Mouse (Mus musculus) heart, postnatal 10 days (tissue): ENCODE results near the gene Atp5mpl. TPM values are rescaled to one million over a fixed set of nuclear protein-coding genes. Genes with fewer than 3 reads are reported as not detected.
A peak's percentile ranks its signal among the peaks of the same experiment; 100 is the strongest.

Experiments used
- DNase-seq, 2 experiments: peaks; one replicate each; pipeline ENCODE4 v3.0.0; 2021
- intact Hi-C: fragments of 180-260 bp; cut with DNase I; formaldehyde crosslinking; loops from one replicate; pipeline ENCODE4 v1.15.1; 2025
- total RNA-seq, 2 experiments: library from RNA; stranded (reverse); gene quantifications; 2 replicates each; pipeline ENCODE4 v1.2.3; 2021

Atp5mpl gene
- total RNA-seq: 1,000 to 10,000 TPM; 1,429 to 1,432 TPM

DNA sequence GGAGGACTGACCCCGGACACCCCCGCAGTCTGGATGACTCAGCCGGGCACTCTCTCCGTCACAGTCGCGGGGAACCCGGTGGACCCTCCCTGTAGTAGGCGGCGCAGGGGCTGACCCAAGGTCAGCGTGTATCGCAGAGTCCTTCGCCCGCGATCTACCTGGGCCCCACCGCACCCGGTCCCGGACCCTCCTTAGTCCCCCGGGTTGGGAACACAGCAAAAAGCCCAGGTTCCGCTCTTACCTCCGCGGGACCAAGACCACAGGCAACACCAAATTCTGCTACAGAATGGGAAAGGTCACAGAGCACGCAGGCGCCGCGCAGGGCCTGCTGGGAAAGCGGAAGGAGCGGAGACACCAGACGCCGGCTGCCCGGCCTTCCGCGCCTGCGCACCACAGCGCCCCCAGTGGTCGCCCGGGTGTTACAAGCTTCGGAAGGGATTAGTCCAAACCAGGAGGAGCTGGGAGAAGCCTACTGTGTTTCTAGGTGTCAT, at the start of gene Atp5mpl:
Gene Atp5mpl (minus strand): TSS at position 295 of the 491 bp plus-strand sequence.
- peak; percentile 97 to 99 for DNase-seq
- intact Hi-C loops: no loop called here

DNA sequence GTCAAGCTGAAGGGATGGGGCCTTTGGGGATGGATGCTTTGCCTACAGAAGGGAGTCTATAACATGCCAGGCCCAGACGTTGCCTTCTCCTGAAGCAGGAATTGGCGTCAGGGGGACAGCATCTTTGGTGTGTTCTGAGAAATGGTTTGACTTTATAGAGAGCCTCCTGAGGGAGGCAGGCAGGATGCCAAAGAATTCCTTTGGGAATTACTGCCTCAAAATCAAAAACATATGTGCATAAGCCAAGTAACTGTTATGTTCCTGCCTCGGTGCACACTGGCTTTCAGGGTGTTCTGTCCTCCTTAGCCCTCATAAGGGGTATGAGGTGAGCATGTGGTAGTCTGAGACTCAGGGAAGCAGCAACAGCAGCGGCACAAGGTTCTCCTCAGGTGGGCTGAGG, 49.6 kb upstream of the Atp5mpl start:
- DNase-seq: no peak

DNA sequence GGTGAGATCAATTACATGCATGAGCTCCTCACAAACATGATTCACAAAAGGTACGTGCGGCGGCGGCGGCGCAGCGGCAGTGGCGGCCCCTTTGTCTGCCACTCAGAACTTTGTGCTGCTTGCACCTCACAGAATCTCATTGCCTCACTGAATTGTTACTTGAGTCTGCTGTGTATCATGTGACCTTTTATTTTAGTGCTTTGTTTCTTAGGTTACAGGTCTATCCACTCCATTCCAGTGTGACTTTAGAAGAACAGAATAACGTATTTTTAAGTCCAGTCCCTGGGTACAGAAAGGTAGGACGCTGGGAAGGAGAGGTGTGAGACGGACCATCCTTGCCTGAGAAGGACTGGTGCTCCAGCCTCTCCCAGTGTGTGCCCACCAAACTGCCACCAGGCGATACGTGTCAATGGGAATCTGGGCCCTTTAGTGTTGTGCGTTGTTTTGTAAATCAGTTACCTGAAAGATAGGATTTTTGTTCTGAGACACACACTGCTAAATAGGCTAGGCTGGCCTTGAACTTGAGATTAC, 46.6 kb upstream of the Atp5mpl start:
- DNase-seq: no peak
- intact Hi-C loops: no loop called here

More for the DNA sequence above, 49.6 kb upstream of the Atp5mpl start:
- intact Hi-C loops: no loop called here

DNA sequence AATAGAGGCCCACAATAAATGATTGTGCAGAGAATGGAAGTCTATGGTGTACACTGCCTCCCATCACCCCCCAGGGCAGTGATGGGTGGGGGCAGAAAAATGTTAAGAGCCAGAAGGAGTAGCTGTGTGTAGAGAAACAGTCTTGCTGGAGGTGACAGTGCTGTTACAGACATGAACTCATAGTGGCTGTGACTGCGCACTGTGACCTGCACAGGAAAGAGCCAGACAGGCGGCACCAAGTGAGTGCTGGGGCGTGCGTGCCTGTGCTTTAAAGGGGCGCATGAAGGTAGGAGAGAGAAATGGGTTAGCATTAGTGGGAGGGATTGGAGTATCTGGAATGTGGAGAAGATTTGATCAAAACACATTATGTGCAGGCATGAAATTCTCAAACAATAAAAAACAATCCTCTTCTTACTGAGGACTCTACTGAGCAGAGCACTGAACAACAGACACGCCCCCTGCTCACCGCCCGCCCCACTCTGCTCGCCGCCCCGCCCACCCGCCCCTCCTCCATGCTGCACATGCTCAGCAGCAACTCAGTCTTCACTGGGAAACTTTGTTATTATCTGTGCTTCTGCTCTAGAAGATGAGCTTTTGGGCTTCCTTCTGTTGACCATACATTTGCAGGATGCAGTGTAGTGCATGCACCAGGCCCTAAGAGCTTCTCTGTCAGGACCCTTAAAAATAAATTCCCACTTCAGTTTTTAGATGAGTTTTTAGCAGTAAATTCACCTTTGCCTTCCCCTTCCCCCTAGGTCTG, 45.9 kb upstream of the Atp5mpl start:
- intact Hi-C loops: no loop called here
- DNase-seq: no peak

- peak; percentile 68 to 81 for DNase-seq
- intact Hi-C loops: loop anchor here (2.0 kb wide), 2 partner anchors 24 to 122 kb away; no protein-coding TSS in a partner anchor
Observed at GRCm38 (mm10) chr12:112001223-112001622, 34.4 kb upstream of the Atp5mpl start.

- intact Hi-C loops: loop anchor here (2.0 kb wide), 2 partner anchors 23 to 121 kb away; no protein-coding TSS in a partner anchor
- no peak for DNase-seq
Observed at GRCm38 (mm10) chr12:111999735-112000134, 33.0 kb upstream of the Atp5mpl start.

DNA sequence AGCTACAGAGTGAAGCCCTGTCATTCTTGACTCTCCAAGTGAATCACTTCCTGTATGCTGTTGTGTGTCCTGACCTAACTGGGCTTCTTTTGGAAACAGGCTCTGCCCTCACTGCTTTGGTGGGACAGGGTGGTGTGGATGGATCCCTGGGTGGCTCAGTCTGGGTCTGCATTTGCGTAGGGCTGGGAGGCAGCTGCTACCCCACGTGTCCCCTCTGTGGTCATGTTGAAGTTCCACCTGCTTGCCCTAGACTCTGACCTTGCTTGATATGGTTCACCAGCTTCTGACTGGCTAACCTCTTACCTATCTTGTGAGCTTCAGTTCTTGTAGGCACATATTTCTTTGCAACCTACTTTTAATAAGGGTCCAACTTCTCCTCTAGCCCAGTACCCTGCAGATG, 28.4 kb upstream of the Atp5mpl start:
- intact Hi-C loops: no loop called here
- DNase-seq: no peak

- no peak for DNase-seq
- intact Hi-C loops: no loop called here
Observed at GRCm38 (mm10) chr12:111992626-111993025, 25.8 kb upstream of the Atp5mpl start.

DNA sequence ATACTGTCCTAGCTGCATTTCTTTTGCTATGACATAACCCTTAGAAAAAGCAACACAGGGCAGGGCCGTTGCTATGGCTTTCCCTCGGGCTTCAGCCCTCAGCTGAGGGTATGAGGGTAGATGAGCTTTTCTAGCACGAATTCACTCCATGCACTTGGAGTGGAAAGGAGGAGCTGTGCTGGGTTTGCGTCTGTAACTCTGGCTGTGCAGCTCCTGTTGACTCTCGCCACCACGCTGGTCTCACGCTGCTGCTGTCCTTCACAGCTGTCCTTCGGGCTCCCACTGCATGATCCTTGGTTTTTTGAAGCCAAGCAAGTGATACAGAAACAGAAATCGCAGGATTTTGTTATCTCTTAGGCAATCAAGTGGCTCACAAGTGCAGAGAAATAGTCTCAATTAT, 20.0 kb upstream of the Atp5mpl start:
- no peak for DNase-seq
- intact Hi-C loops: no loop called here

DNA sequence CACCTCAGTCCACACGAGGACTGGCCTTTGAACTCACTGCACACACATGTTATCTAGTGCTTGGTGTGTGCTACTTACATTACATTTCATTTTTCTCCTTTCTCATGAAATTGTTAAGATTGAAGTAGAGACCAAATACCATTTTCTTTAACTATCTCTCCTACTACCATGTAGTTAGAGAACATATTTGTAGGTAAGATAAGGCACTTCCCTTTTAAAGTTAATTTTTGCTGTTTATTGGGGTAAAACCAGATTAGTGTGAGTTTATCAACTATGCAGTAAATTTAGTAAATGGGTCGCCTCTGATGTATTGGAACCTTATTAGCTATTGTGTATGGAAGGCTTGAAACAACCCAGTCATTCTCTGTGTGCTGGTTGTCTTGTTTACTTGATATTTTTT, 16.4 kb upstream of the Atp5mpl start:
- intact Hi-C loops: no loop called here
- no peak for DNase-seq

DNA sequence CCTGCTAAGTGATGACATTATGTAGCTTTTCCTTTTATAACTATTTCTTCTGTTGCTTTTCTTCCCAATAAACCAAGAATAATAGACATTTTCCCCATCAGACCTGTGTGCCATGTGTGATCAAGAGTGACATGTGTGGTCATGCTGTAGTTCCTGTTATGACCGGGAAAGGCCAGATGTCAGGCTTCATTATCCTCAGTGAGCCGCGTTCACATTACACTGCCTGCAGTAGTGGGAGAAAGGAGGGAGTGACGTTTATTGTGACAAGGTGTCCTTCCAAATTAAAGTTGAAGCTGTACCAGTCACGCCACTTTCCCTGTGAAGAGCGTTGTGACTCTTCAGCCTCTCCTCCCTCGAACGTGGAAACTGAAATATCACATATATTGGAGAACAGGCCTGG, 15.1 kb upstream of the Atp5mpl start:
- intact Hi-C loops: no loop called here
- DNase-seq: no peak

- intact Hi-C loops: no loop called here
- no peak for DNase-seq
Observed at GRCm38 (mm10) chr12:111980887-111981367, 14.2 kb upstream of the Atp5mpl start, which contains the start of gene Rd3l. Gene Rd3l, minus strand, starts transcription at chr12:111981317.

DNA sequence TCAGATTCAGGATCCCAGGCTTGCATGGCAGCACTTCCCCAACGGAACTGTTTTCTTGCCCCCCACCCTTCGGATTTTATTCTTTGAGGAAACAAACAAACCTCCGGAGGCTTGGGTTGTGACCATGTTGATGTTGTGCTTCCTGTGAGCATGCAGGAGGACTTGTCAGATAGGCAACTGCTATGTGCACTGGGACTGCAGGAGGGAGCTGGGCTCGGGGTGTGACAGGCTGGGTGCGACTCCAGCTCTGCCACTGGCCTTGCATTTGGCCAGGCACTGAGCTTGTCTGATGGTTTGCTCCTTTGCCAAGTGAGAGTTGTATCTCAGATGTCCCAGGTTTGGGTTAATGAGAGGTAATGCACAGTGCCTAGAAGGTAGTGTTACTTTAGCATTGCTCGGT, 11.5 kb upstream of the Atp5mpl start:
- intact Hi-C loops: no loop called here
- no peak for DNase-seq

- intact Hi-C loops: loop anchor here (2.0 kb wide), 1 partner anchor 24 kb away; no protein-coding TSS in a partner anchor
- DNase-seq: peak; percentile 70 to 79
Observed at GRCm38 (mm10) chr12:111977138-111977537, 10.4 kb upstream of the Atp5mpl start.

- intact Hi-C loops: no loop called here
- no peak for DNase-seq
Observed at GRCm38 (mm10) chr12:111974578-111974977, 7.8 kb upstream of the Atp5mpl start.

DNA sequence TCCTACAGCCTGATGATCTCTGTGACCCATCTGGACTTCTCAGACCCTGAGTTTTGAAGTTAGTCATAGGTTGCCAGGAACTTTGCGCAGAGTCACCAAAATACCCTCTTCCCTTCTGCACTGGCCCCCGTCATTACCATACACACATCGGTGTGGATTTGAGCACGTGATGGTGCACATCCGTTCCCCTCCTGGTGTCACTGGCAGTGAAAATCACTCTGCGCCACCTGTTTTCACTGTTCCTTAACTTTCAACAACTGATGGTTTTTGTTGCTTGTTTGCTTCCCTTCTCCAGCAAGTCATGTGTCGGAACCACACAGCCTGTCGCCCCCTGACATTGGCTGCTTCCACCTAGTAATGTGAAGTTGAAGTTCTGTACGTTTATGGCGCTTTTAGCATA, 5.7 kb upstream of the Atp5mpl start:
- intact Hi-C loops: no loop called here
- DNase-seq: no peak

- DNase-seq: no peak
- intact Hi-C loops: no loop called here
Observed at GRCm38 (mm10) chr12:111971231-111971686, 4.5 kb upstream of the Atp5mpl start, which contains the start of gene Tdrd9. Gene Tdrd9, plus strand, starts transcription at chr12:111971559.

- intact Hi-C loops: no loop called here
- DNase-seq: no peak
Observed at GRCm38 (mm10) chr12:111970085-111970484, 3.3 kb upstream of the Atp5mpl start.

DNA sequence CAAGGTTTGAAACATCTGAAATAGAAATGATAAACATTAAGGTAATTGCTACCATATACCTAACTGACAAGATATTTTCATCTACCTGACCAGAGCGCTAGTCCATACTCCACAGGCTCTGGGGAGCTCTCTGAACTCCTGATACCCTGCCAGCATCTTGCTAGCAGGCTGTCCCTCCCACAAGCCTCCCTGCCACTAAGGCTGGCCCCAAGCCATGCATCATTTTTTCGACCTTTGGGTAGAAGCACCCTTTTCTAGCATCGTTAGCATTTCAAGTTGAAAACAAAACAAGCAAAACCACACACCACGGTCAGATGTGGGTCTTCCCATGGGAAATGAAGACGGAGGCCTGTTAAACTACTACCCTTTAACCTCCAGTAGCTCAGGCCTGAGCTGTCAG, 3.4 kb downstream of the Atp5mpl start:
- intact Hi-C loops: no loop called here
- DNase-seq: no peak

DNA sequence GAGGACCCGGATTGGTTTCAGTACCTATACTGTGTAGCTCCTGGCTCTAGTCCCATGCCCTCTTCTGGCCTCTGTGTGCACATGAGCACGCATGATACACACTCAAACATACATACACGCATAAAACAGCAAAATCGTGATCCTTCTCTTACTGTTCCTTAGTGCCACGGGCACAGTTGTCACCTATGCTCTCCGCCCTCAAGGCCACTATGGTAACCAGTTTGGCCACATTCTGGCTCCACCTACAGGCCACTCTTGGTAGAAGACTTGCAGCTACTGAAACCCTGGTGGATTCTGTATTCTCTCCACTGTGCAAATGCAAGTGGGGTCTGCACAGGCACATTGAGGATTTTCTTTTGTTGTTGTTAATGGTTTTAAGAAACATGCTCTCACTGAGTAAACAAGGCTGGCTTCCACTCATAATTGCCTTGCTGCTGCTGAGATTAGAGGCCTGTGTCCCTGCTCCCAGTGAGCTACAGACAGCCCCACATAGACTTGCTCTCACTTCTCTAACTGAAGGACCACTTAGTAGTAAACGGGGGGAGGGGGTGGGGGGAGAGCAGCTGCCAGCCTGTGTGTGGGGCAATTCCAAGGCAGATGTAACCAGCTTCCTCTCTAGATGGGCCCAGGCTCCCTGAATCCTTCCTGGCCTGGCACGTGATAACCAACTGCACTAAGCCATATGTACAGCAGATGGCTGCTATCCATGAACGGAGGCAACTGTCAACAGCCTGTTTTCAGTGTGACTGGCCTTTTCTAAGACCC, 8.5 kb downstream of the Atp5mpl start:
- DNase-seq: peak; percentile 78 to 89
- intact Hi-C loops: loop anchor here (5.0 kb wide), 1 partner anchor 291 kb away; no protein-coding TSS in a partner anchor

- DNase-seq: no peak
- intact Hi-C loops: loop anchor here (5.0 kb wide), 1 partner anchor 289 kb away; no protein-coding TSS in a partner anchor
Observed at GRCm38 (mm10) chr12:111956173-111956572, 10.6 kb downstream of the Atp5mpl start.
